Mouse (Mus musculus) olfactory bulb, adult 2 months (tissue): ENCODE results near the gene Tex11. TPM values are rescaled to one million over a fixed set of nuclear protein-coding genes. Genes with fewer than 3 reads are reported as not detected.

ENCODE experiments used
- H3K27ac ChIP-seq: fragments of 200-500 bp; 2 replicates; pipeline ENCODE4 v1.5.1; 2012; ENCODE audit warnings: low read depth, low read length; ENCODE audit not compliant: insufficient read depth
- H3K4me1 ChIP-seq: fragments of 200-500 bp; 2 replicates; pipeline ENCODE4 v1.6.1; 2012; ENCODE audit warnings: low read length; ENCODE audit not compliant: control insufficient read depth, insufficient read depth
- H3K4me3 ChIP-seq: fragments of 200-500 bp; 2 replicates; pipeline ENCODE4 v1.5.1; 2012; ENCODE audit warnings: mild to moderate bottlenecking, low read depth, low read length, moderate library complexity; ENCODE audit not compliant: insufficient read depth
- CTCF ChIP-seq: fragments of 200-500 bp; IDR thresholded peaks from 2 replicates; pipeline ENCODE4 v1.5.1; 2012; ENCODE audit warnings: low read depth, mild to moderate bottlenecking, low read length, moderate library complexity; ENCODE audit not compliant: insufficient read depth
- POLR2A ChIP-seq: fragments of 200-500 bp; IDR thresholded peaks from 2 replicates; pipeline ENCODE4 v1.6.1; 2012; ENCODE audit warnings: mild to moderate bottlenecking, low read depth, low read length, moderate library complexity; ENCODE audit not compliant: insufficient read depth
- WGBS: fragments of 180-500 bp; shearing (Covaris S2); methylation state at CpG from one replicate; pipeline ENCODE4 v1.1.7; 2018; 5-methylcytosine and 5-hydroxymethylcytosine counted together
- polyA plus RNA-seq: library from polyadenylated mRNA; stranded (reverse); fragments of >200 nt; gene quantifications from 2 replicates; pipeline ENCODE4 v1.2.4, GENCODE M21; 2012; ENCODE audit warnings: low replicate concordance; ENCODE audit not compliant: missing spikeins, insufficient read depth, insufficient read length

Gene Tex11
- polyA plus RNA-seq, 1 experiment: not detected

- TF ChIP-seq CTCF: no peak
- TF ChIP-seq POLR2A: no peak
- Histone ChIP-seq H3K4me1 (0 out of 2 replicates have a peak, but pooled peaks cover 6% of the 10 kb centered on the region), H3K27ac (no peak overlapping the region), H3K4me3 (no peak overlapping the region)
- WGBS: 82% methylated on average over 1 of the region's 1 CpGs
Measured at GRCm38 (mm10) chrX:100821149-100821548, 238.3 kb downstream of the Tex11 start.

DNA sequence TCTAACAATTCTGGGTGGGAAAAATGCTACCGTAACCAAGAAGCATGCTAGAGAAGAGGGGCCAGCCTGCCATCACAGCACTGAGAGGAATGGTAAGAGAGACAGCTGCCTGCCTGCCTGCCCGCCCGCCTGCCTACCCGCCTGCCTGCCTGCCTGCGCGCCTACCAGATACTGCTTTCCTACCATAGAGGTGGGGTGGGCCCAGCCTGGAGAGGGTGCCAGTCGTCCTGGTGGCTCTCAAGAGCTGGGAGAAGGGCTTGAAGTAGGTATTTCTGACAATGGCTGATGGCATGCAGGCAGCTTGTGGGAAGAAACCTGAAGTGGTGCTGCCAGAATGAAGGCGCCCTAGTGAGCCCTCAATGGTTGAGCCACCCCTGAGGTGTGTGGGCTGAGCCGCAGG lies 240.8 kb downstream of the Tex11 start:
- no peak for TF ChIP-seq POLR2A
- TF ChIP-seq CTCF: no peak
- Histone ChIP-seq H3K4me3 (no peak overlapping the region), H3K4me1 (0 out of 2 replicates have a peak, but pooled peaks cover 6% of the 10 kb centered on the region), H3K27ac (no peak overlapping the region)
- 84% methylated on average over 9 of the region's 9 CpGs for WGBS

DNA sequence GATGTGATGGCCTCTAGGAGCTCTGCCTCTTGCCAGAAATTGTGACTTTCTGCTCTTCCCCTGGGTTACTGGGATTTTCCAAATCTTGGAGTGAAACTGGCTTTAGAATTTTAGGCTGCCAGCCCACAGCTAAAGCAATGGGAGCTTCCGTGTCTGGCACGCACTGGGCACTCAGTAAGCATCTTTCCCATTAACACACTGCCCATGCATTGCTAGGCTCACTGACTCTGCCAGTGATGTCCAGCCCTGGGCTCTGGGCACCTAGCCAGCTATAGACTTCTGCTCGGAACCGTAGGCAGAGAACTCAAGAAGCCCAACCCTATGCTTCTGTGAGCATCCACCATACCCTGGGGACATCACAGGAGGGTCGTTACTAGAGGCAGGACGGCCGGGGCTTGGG lies 243.7 kb downstream of the Tex11 start:
- H3K27ac ChIP-seq: no peak overlapping the region
- no peak for TF ChIP-seq CTCF
- TF ChIP-seq POLR2A: no peak
- no peak overlapping the region for H3K4me3 ChIP-seq
- H3K4me1 ChIP-seq: 0 out of 2 replicates have a peak, but pooled peaks cover 6% of the 10 kb centered on the region
- WGBS: 58% methylated on average over 7 of the region's 7 CpGs

DNA sequence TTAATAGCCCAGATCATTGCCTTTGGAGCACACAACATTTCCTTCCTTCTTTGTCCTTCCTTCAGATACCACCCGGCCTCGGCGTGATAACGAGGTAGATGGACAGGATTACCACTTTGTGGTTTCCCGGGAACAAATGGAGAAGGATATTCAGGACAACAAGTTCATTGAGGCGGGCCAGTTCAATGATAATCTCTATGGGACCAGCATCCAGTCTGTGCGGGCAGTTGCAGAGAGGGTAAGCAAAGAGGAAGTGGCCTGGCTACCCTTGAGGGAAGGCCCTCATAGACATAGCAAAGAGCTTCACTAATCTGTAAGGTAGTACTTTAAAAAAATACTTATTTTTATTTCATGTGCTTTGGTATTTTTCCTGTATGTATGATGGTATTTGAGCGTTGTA lies 245.3 kb downstream of the Tex11 start:
- H3K4me1 ChIP-seq: peaks cover 14% of the 10 kb centered on the region; the same call in 1 of the 2 replicates

GRCm38 (mm10) chrX:100811129-100811528 lies 248.3 kb downstream of the Tex11 start:
- Histone ChIP-seq H3K4me1 (peaks cover 8% of the 10 kb centered on the region; the same call in 1 of the 2 replicates), H3K27ac (no peak overlapping the region), H3K4me3 (no peak overlapping the region)
- WGBS: 76% methylated on average over 4 of the region's 4 CpGs
- TF ChIP-seq POLR2A: no peak
- TF ChIP-seq CTCF: no peak

More for the DNA sequence above, 245.3 kb downstream of the Tex11 start:
- Histone ChIP-seq H3K27ac (no peak overlapping the region), H3K4me3 (no peak overlapping the region)
- TF ChIP-seq CTCF (no peak), POLR2A (no peak)
- WGBS: 65% methylated on average over 8 of the region's 8 CpGs

- no peak overlapping the region for H3K4me3 ChIP-seq
- no peak for TF ChIP-seq POLR2A
- no peak for TF ChIP-seq CTCF
- H3K27ac ChIP-seq: no peak overlapping the region
- 87% methylated on average over 6 of the region's 6 CpGs for WGBS
- peaks cover 19% of the 10 kb centered on the region; the same call in 1 of the 2 replicates for H3K4me1 ChIP-seq
Measured at GRCm38 (mm10) chrX:100802034-100802433, 257.4 kb downstream of the Tex11 start.

DNA sequence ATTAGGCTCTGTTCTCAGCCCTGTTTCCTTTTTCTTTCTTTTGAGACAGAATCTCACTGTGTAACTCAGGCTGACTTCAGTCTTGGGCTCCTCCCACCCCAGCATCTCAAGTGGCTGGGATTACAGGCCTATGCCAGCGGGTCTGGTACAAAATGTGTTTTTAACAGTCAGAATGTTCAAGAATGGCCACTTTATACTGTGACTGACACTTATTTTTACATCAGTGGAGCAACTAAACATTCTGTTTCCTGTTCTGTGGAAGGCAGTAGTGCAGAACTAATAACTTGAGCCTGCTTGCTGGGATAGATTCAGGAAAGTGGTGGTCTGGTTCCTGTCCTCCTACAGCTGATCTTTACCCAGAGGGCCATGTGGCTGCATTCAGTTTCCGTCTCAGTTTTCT lies 258.8 kb downstream of the Tex11 start:
- no peak overlapping the region for H3K4me3 ChIP-seq
- no peak for TF ChIP-seq POLR2A
- no peak for TF ChIP-seq CTCF
- peaks cover 24% of the 10 kb centered on the region for H3K4me1 ChIP-seq
- 29% methylated on average over 2 of the region's 2 CpGs for WGBS
- no peak overlapping the region; the same call in 1 of the 2 replicates for H3K27ac ChIP-seq

- 48% methylated on average over 7 of the region's 7 CpGs for WGBS
- TF ChIP-seq POLR2A: no peak
- no peak for TF ChIP-seq CTCF
- H3K4me1 ChIP-seq: peaks cover 30% of the 10 kb centered on the region
- no peak overlapping the region for H3K4me3 ChIP-seq
- H3K27ac ChIP-seq: peak overlapping the region; percentile 89
Measured at GRCm38 (mm10) chrX:100797851-100798527, 261.5 kb downstream of the Tex11 start.

- 84% methylated on average over 4 of the region's 4 CpGs for WGBS
- Histone ChIP-seq H3K4me3 (no peak overlapping the region), H3K4me1 (peaks cover 30% of the 10 kb centered on the region), H3K27ac (peak overlapping the region; percentile 89)
- TF ChIP-seq CTCF: no peak
- no peak for TF ChIP-seq POLR2A
Measured at GRCm38 (mm10) chrX:100797370-100797769, 262.1 kb downstream of the Tex11 start.
